Mouse (Mus musculus): Measurements from ENCODE around the gene Nudt6. TPM values are rescaled to one million over a fixed set of nuclear protein-coding genes. Genes with fewer than 3 reads are reported as not detected.

Gene Nudt6
- polyA plus RNA-seq, 1 experiment from 2014 or later: 7.1 TPM

Other genes with a start within 250 kb of the Nudt6 start
- gene Il21, start 187.6 kb downstream of the Nudt6 start, polyA plus RNA-seq (2014; fragmentation: Nextera tagmentation; extraction: Ambion mirVana): not detected in 2 replicates
- 8.1 and 9.2 TPM in 2 replicates for gene Bbs12, start 107.7 kb downstream of the Nudt6 start, polyA plus RNA-seq (2014; fragmentation: Nextera tagmentation; extraction: Ambion mirVana)
- gene Cetn4, start 107.5 kb downstream of the Nudt6 start, polyA plus RNA-seq (2014; fragmentation: Nextera tagmentation; extraction: Ambion mirVana): 2.0 and 2.3 TPM in 2 replicates
- 2.4 and 3.1 TPM in 2 replicates for gene Fgf2, start 71.9 kb downstream of the Nudt6 start, polyA plus RNA-seq (2014; fragmentation: Nextera tagmentation; extraction: Ambion mirVana)
- 40.8 and 42.2 TPM in 2 replicates for gene Spata5, start 315 bp downstream of the Nudt6 start, polyA plus RNA-seq (2014; fragmentation: Nextera tagmentation; extraction: Ambion mirVana)
- 18.2 and 19.1 TPM in 2 replicates for gene Spry1, start 219.7 kb upstream of the Nudt6 start, polyA plus RNA-seq (2014; fragmentation: Nextera tagmentation; extraction: Ambion mirVana)

Measured in stomach, embryonic 14.5 days (tissue).